Mouse (Mus musculus): ENCODE measurements around the gene Fam43a. TPM values are rescaled to one million over a fixed set of nuclear protein-coding genes. Genes with fewer than 3 reads are reported as not detected.

Gene Fam43a
- polyA plus RNA-seq, 1 experiment: 11.7 TPM

- H3K4me1 ChIP-seq (ENCODE audit: control insufficient read depth, insufficient read depth, insufficient read length, low read length): no peaks in the 10 kb centered on the region
- H3K36me3 ChIP-seq (ENCODE audit: control insufficient read depth, insufficient read depth, low read length): peaks cover 69% of the 10 kb centered on the region
- WGBS: 85% methylated on average over 5 of the region's 5 CpGs
- H3K27ac ChIP-seq (ENCODE audit: insufficient read depth, low read depth, low read length): no peak overlapping the region
- TF ChIP-seq POLR2A (IDR thresholded peaks at IDR 0.05; ENCODE audit: low read depth, low read length): no peak
- H3K4me3 ChIP-seq (ENCODE audit: low read depth, low read length): no peak overlapping the region
- H3K27me3 ChIP-seq (ENCODE audit: control insufficient read depth, insufficient read depth, low read length): no peaks in the 10 kb centered on the region
Observed at GRCm38 (mm10) chr16:30580765-30581164, 18.8 kb upstream of the Fam43a start.

DNA sequence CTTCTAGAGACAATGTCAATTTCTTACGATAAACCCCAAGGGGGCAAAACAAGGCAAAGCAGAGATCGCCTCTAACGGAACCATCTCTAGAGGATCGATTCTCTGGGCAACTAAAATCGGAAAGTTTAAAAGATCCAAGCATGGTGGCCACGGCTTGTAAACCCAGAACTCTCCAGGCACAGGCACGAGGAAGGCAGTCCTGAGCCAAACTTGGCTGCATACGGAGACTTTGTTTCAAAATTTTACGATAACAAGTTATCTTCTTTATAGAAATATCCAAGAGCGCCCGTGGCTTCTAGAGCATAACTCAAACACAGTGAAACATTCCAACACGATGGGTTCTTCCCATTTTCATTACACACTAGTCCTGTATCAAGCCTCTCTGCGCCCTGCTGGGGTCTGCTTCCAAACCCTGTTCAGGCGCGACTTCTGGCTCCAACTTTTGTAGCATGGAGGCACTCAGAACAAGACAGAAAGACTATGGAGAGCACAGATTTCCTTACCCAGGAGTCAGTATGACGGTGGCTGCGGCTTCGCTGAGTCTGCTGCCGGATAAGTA is 12.5 kb upstream of the Fam43a start:
- Histone ChIP-seq H3K27ac (ENCODE audit: insufficient read depth, low read depth, low read length) (peak overlapping the region; percentile 76; the same call in 1 of the 2 replicates), H3K4me1 (ENCODE audit: control insufficient read depth, insufficient read depth, insufficient read length, low read length) (0 out of 2 replicates have a peak, but pooled peaks cover 2% of the 10 kb centered on the region), H3K36me3 (ENCODE audit: control insufficient read depth, insufficient read depth, low read length) (peaks cover 25% of the 10 kb centered on the region), H3K27me3 (ENCODE audit: control insufficient read depth, insufficient read depth, low read length) (no peaks in the 10 kb centered on the region), H3K4me3 (ENCODE audit: low read depth, low read length) (peak overlapping the region; percentile 98)
- 1% methylated on average over 19 of the region's 19 CpGs for WGBS
- TF ChIP-seq POLR2A (IDR thresholded peaks at IDR 0.05; ENCODE audit: low read depth, low read length) (no peak), CTCF (IDR thresholded peaks at IDR 0.05; ENCODE audit: extremely low read depth, insufficient read length, insufficient replicate concordance, low read depth, low read length) (no peak)

DNA sequence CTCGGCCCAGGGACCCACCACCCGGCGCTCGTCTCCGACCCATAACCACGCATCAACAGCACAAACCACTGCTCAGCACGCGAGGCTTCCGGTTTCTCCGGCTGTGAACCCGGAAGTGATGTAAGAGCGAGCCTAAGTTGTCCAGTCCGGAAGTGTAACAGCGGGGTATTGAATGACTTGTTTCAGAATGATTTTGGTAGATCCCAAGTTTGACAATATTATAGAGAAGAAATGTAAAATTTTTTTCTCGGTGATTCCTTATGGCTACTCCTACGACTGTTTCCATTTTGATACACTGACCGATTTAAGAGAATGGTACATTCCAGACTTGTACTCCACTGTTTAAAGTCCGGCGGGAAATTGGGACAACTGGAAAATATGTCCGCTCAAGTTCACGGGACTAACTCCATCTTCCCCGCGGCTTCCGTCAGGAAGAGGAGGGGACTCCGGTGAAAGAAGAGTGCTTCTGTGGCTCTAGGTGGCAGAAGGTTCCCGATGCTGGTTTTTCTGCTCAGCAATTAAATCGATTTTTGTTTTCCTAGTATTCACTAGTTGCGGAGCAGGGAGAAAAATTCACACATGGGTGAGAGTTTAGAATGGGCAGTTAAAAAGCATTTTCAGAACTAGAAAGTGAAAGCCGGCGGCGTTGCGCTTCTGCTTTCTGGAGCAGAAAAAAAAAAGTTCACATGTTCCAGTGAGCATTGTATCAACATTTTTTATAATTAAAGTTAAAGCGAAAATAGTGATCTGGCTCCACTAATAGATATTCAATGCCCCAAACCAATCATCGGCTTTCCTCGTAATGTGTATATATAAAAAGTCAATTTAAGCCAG is 11.8 kb upstream of the Fam43a start, which contains the start of gene Lsg1:
Lsg1 (minus strand) TSS at position 99 of the 834 bp plus-strand sequence.
- peak; percentile 64; the same call in 1 of the 2 replicates for TF ChIP-seq POLR2A (IDR thresholded peaks at IDR 0.05; ENCODE audit: low read depth, low read length)
- peak; percentile 25; the same call in 1 of the 2 replicates for TF ChIP-seq CTCF (IDR thresholded peaks at IDR 0.05; ENCODE audit: extremely low read depth, insufficient read length, insufficient replicate concordance, low read depth, low read length)
- Histone ChIP-seq H3K36me3 (ENCODE audit: control insufficient read depth, insufficient read depth, low read length) (peaks cover 21% of the 10 kb centered on the region), H3K4me1 (ENCODE audit: control insufficient read depth, insufficient read depth, insufficient read length, low read length) (0 out of 2 replicates have a peak, but pooled peaks cover 2% of the 10 kb centered on the region), H3K27me3 (ENCODE audit: control insufficient read depth, insufficient read depth, low read length) (no peaks in the 10 kb centered on the region), H3K4me3 (ENCODE audit: low read depth, low read length) (peak within 1 kb of the TSS; percentile 98), H3K27ac (ENCODE audit: insufficient read depth, low read depth, low read length) (peak within 1 kb of the TSS; percentile 76; the same call in 1 of the 2 replicates)
- 1% methylated on average over 35 of the region's 35 CpGs for WGBS

GRCm38 (mm10) chr16:30590264-30591209 is 9.0 kb upstream of the Fam43a start:
- Histone ChIP-seq H3K4me1 (ENCODE audit: control insufficient read depth, insufficient read depth, insufficient read length, low read length) (0 out of 2 replicates have a peak, but pooled peaks cover 2% of the 10 kb centered on the region), H3K36me3 (ENCODE audit: control insufficient read depth, insufficient read depth, low read length) (no peaks in the 10 kb centered on the region; the same call in 1 of the 2 replicates), H3K27ac (ENCODE audit: insufficient read depth, low read depth, low read length) (no peak overlapping the region), H3K4me3 (ENCODE audit: low read depth, low read length) (no peak overlapping the region), H3K27me3 (ENCODE audit: control insufficient read depth, insufficient read depth, low read length) (no peaks in the 10 kb centered on the region)
- TF ChIP-seq POLR2A (IDR thresholded peaks at IDR 0.05; ENCODE audit: low read depth, low read length): no peak
- WGBS: 28% methylated on average over 7 of the region's 7 CpGs

DNA sequence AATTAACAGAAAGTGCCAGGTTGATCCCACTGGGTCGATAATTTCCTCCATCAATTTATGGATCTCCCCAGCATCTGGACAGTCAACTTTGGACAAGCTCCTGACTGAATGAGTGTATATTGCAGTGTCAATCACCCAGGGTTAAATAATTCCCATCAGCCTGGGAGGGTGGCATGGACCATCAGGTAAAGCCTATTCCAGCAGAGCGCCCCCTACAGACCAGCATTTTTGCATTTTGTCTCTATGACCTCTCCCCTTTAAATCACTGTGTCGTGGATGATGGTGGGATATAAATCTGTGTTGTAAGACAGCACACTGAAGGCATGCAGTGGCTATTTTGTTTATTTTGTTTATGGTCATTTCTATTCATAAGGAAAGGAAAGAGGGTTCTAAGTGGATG is 7.5 kb upstream of the Fam43a start:
- WGBS: 41% methylated on average over 3 of the region's 3 CpGs
- no peaks in the 10 kb centered on the region; the same call in 1 of the 2 replicates for H3K27me3 ChIP-seq (ENCODE audit: control insufficient read depth, insufficient read depth, low read length)
- peak; percentile 10; the same call in 1 of the 2 replicates for TF ChIP-seq CTCF (IDR thresholded peaks at IDR 0.05; ENCODE audit: extremely low read depth, insufficient read length, insufficient replicate concordance, low read depth, low read length)
- TF ChIP-seq POLR2A (IDR thresholded peaks at IDR 0.05; ENCODE audit: low read depth, low read length): no peak
- H3K27ac ChIP-seq (ENCODE audit: insufficient read depth, low read depth, low read length): no peak overlapping the region
- no peaks in the 10 kb centered on the region for H3K36me3 ChIP-seq (ENCODE audit: control insufficient read depth, insufficient read depth, low read length)
- H3K4me3 ChIP-seq (ENCODE audit: low read depth, low read length): no peak overlapping the region
- H3K4me1 ChIP-seq (ENCODE audit: control insufficient read depth, insufficient read depth, insufficient read length, low read length): no peaks in the 10 kb centered on the region

DNA sequence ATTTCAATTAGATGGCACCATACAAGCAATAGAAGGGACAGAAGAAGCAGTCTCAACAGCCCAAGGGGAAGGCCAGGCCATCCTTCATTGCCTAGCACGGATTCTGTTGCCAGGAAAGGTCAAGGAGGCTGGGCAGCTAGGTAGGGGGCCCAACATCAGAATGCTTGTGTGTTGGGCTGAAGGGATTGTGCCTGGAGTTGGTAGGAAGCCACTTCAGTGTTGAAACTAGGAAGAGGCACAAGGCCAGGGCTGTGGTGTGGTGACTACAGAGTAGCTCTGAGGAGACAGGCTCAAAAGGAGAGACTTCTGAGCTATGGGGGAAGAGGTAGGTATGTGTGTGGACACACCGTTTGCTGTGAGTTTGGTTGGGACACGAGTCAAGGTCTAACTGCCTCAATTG is 4.2 kb upstream of the Fam43a start:
- Histone ChIP-seq H3K36me3 (ENCODE audit: control insufficient read depth, insufficient read depth, low read length) (no peaks in the 10 kb centered on the region), H3K4me1 (ENCODE audit: control insufficient read depth, insufficient read depth, insufficient read length, low read length) (peaks cover 4% of the 10 kb centered on the region; the same call in 1 of the 2 replicates), H3K27ac (ENCODE audit: insufficient read depth, low read depth, low read length) (no peak overlapping the region), H3K4me3 (ENCODE audit: low read depth, low read length) (no peak overlapping the region), H3K27me3 (ENCODE audit: control insufficient read depth, insufficient read depth, low read length) (no peaks in the 10 kb centered on the region; the same call in 1 of the 2 replicates)
- 54% methylated on average over 3 of the region's 3 CpGs for WGBS
- TF ChIP-seq CTCF (IDR thresholded peaks at IDR 0.05; ENCODE audit: extremely low read depth, insufficient read length, insufficient replicate concordance, low read depth, low read length) (no peak), POLR2A (IDR thresholded peaks at IDR 0.05; ENCODE audit: low read depth, low read length) (no peak)

All from small intestine, adult 2 months (tissue).